Mouse (Mus musculus): ENCODE data around the gene Slc22a21.

- TF ChIP-seq EP300 (optimal IDR thresholded peaks at IDR 0.05) (no peak), CTCF (IDR thresholded peaks at IDR 0.05; ENCODE audit: low read depth) (no peak)
Observed at GRCm38 (mm10) chr11:53956636-53957035, 23.5 kb downstream of the Slc22a21 start.

Measured in stomach, postnatal 0 days (tissue).